Mouse (Mus musculus) MEL (cell line): Measurements from ENCODE around the gene Srsf7. TPM values are rescaled to one million over a fixed set of nuclear protein-coding genes. Genes with fewer than 3 reads are reported as not detected.

Experiments used
- DNase-seq: peaks from one replicate; pipeline ENCODE4 v3.0.0; 2011; ENCODE audit warnings: low read depth, low spot score
- H3K27ac ChIP-seq: 2 replicates; pipeline ENCODE4 v1.5.1; 2012; ENCODE audit warnings: low read depth, mild to moderate bottlenecking, control low read depth, low read length, moderate library complexity; ENCODE audit not compliant: control insufficient read depth
- H3K27me3 ChIP-seq, 2 experiments: fragments of 150-350 bp in 1 of 2; sonication (generic) in 1 of 2; 2 replicates each; pipeline ENCODE4 v1.6.1; 2012; ENCODE audit warnings: low read length in 2 of 2, mild to moderate bottlenecking in 2 of 2, improper control_type of control experiment in 1 of 2, moderate library complexity in 1 of 2; ENCODE audit not compliant: insufficient read depth in 2 of 2, control insufficient read depth in 1 of 2
- H3K36me3 ChIP-seq, 2 experiments: 2 replicates each; pipeline ENCODE4 v1.6.1; 2012 to 2014; ENCODE audit warnings: low read length in 2 of 2, improper control_type of control experiment in 1 of 2, inconsistent platforms in 1 of 2, mild to moderate bottlenecking in 1 of 2; ENCODE audit not compliant: insufficient read depth in 2 of 2, control insufficient read depth in 1 of 2
- H3K4me1 ChIP-seq, 2 experiments: fragments of 150-350 bp in 1 of 2; sonication (generic) in 1 of 2; 2 replicates each; pipeline ENCODE4 v1.6.1; 2012; ENCODE audit warnings: low read length in 2 of 2, improper control_type of control experiment in 1 of 2, mild to moderate bottlenecking in 1 of 2; ENCODE audit not compliant: insufficient read depth in 2 of 2, control insufficient read depth in 1 of 2
- H3K4me3 ChIP-seq, 2 experiments: fragments of 150-350 bp in 1 of 2; sonication (generic) in 1 of 2; 2 replicates each; pipeline ENCODE4 v1.5.1; 2012; ENCODE audit warnings: low read depth in 2 of 2, low read length in 2 of 2, mild to moderate bottlenecking in 2 of 2, moderate library complexity in 2 of 2, control low read depth in 1 of 2, improper control_type of control experiment in 1 of 2; ENCODE audit not compliant: control insufficient read depth in 1 of 2, insufficient read depth in 1 of 2
- H3K79me2 ChIP-seq: 2 replicates; pipeline ENCODE4 v1.6.1; 2012; ENCODE audit warnings: mild to moderate bottlenecking, low read length, moderate library complexity; ENCODE audit not compliant: control insufficient read depth, poor library complexity, insufficient read depth
- H3K9ac ChIP-seq: 2 replicates; pipeline ENCODE4 v1.6.1; 2012; ENCODE audit warnings: low read depth, mild to moderate bottlenecking, control low read depth, low read length, moderate library complexity; ENCODE audit not compliant: control insufficient read depth, poor library complexity, severe bottlenecking
- H3K9me3 ChIP-seq: fragments of 150-350 bp; sonication (generic); replicated peaks from 2 replicates; pipeline ENCODE4 v1.6.1; 2012; ENCODE audit warnings: mild to moderate bottlenecking, low read length, improper control_type of control experiment, moderate library complexity; ENCODE audit not compliant: insufficient read depth
- CHD1 ChIP-seq: IDR thresholded peaks from 2 replicates; pipeline ENCODE4 v1.6.1; 2012; ENCODE audit warnings: low read depth, mild to moderate bottlenecking, inconsistent platforms, low read length, improper control_type of control experiment
- CHD2 ChIP-seq: IDR thresholded peaks from 2 replicates; pipeline ENCODE4 v1.6.1; 2011; ENCODE audit warnings: low read length, improper control_type of control experiment
- E2F4 ChIP-seq: IDR thresholded peaks from 2 replicates; pipeline ENCODE4 v1.6.1; 2011; ENCODE audit warnings: low read depth, low read length, improper control_type of control experiment, borderline replicate concordance
- ELF1 ChIP-seq: IDR thresholded peaks from 2 replicates; pipeline ENCODE4 v1.6.1; 2014; ENCODE audit warnings: low read depth, mild to moderate bottlenecking, inconsistent platforms, low read length, improper control_type of control experiment, moderate library complexity
- EP300 ChIP-seq, 2 experiments: IDR thresholded peaks; 2 replicates each; pipeline ENCODE4 v1.6.1; 2011; ENCODE audit warnings: improper control_type of control experiment in 2 of 2, low read length in 2 of 2, low read depth in 1 of 2, mild to moderate bottlenecking in 1 of 2
- ETS1 ChIP-seq: IDR thresholded peaks from 2 replicates; pipeline ENCODE4 v1.6.1; 2012; ENCODE audit warnings: low read depth, mild to moderate bottlenecking, inconsistent platforms, low read length, improper control_type of control experiment, moderate library complexity
- GABPA ChIP-seq: IDR thresholded peaks from 2 replicates; pipeline ENCODE4 v1.6.1; 2012; ENCODE audit warnings: low read depth, mild to moderate bottlenecking, inconsistent platforms, low read length, improper control_type of control experiment, moderate library complexity
- GATA1 ChIP-seq: IDR thresholded peaks from 2 replicates; pipeline ENCODE4 v1.6.1; 2011; ENCODE audit warnings: low read depth, low read length, improper control_type of control experiment
- HCFC1 ChIP-seq: IDR thresholded peaks from 2 replicates; pipeline ENCODE4 v1.6.1; 2012; ENCODE audit warnings: low read depth, mild to moderate bottlenecking, inconsistent platforms, low read length, improper control_type of control experiment, moderate library complexity
- JUND ChIP-seq: IDR thresholded peaks from 2 replicates; pipeline ENCODE4 v1.6.1; 2011; ENCODE audit warnings: low read depth, mild to moderate bottlenecking, improper control_type of control experiment, low read length
- KAT2A ChIP-seq: conservative IDR thresholded peaks from 2 replicates; pipeline ENCODE4 v1.6.1; 2012; ENCODE audit warnings: low read depth, low read length, improper control_type of control experiment, inconsistent platforms
- MAFK ChIP-seq: IDR thresholded peaks from 2 replicates; pipeline ENCODE4 v1.6.1; 2011; ENCODE audit warnings: low read depth, mild to moderate bottlenecking, low read length, improper control_type of control experiment, borderline replicate concordance
- MAX ChIP-seq: IDR thresholded peaks from 2 replicates; pipeline ENCODE4 v1.6.1; 2011; ENCODE audit warnings: low read length, improper control_type of control experiment
- MAZ ChIP-seq: IDR thresholded peaks from 2 replicates; pipeline ENCODE4 v1.6.1; 2012; ENCODE audit warnings: low read depth, mild to moderate bottlenecking, inconsistent platforms, low read length, improper control_type of control experiment
- MEF2A ChIP-seq: IDR thresholded peaks from 2 replicates; pipeline ENCODE4 v1.6.1; 2014; ENCODE audit warnings: low read depth, mild to moderate bottlenecking, inconsistent platforms, low read length, improper control_type of control experiment; ENCODE audit not compliant: poor library complexity, insufficient replicate concordance, severe bottlenecking; ENCODE audit errors: extremely low read depth
- MYB ChIP-seq: IDR thresholded peaks from 2 replicates; pipeline ENCODE4 v1.6.1; 2011; ENCODE audit warnings: mild to moderate bottlenecking, low read depth, low read length, improper control_type of control experiment
- MYC ChIP-seq: IDR thresholded peaks from 2 replicates; pipeline ENCODE4 v1.6.1; 2011; ENCODE audit warnings: low read depth, mild to moderate bottlenecking, low read length, improper control_type of control experiment, moderate library complexity
- NELFE ChIP-seq: IDR thresholded peaks from 2 replicates; pipeline ENCODE4 v1.6.1; 2011; ENCODE audit warnings: low read depth, low read length, improper control_type of control experiment
- NRF1 ChIP-seq: IDR thresholded peaks from 2 replicates; pipeline ENCODE4 v1.6.1; 2014; ENCODE audit warnings: low read depth, mild to moderate bottlenecking, inconsistent platforms, low read length, improper control_type of control experiment, moderate library complexity; ENCODE audit not compliant: poor library complexity, insufficient read depth, severe bottlenecking
- POLR2A ChIP-seq, 2 experiments: IDR thresholded peaks; 2 replicates each; pipeline ENCODE4 v1.6.1; 2011 to 2012; ENCODE audit warnings: low read length in 2 of 2, mild to moderate bottlenecking in 2 of 2, control low read depth in 1 of 2, improper control_type of control experiment in 1 of 2, low read depth in 1 of 2, moderate library complexity in 1 of 2; ENCODE audit not compliant: control insufficient read depth in 1 of 2, insufficient read depth in 1 of 2, poor library complexity in 1 of 2
- POLR2AphosphoS2 ChIP-seq: IDR thresholded peaks from 2 replicates; pipeline ENCODE4 v1.6.1; 2011; ENCODE audit warnings: low read length, improper control_type of control experiment
- POLR2AphosphoS5 ChIP-seq: IDR thresholded peaks from 2 replicates; pipeline ENCODE4 v1.6.1; 2012; ENCODE audit warnings: low read depth, borderline replicate concordance, mild to moderate bottlenecking, inconsistent platforms, low read length, moderate library complexity, mixed read lengths
- RCOR1 ChIP-seq: IDR thresholded peaks from 2 replicates; pipeline ENCODE4 v1.6.1; 2012; ENCODE audit warnings: low read depth, mild to moderate bottlenecking, inconsistent platforms, low read length, improper control_type of control experiment
- SIN3A ChIP-seq: IDR thresholded peaks from 2 replicates; pipeline ENCODE4 v1.6.1; 2012; ENCODE audit warnings: low read length, improper control_type of control experiment, inconsistent platforms
- SMC3 ChIP-seq: IDR thresholded peaks from 2 replicates; pipeline ENCODE4 v1.6.1; 2011; ENCODE audit warnings: low read depth, low read length, improper control_type of control experiment
- TAL1 ChIP-seq: IDR thresholded peaks from 2 replicates; pipeline ENCODE4 v1.6.1; 2012; ENCODE audit warnings: mild to moderate bottlenecking, inconsistent platforms, low read length, moderate library complexity, mixed read lengths
- TBP ChIP-seq: IDR thresholded peaks from 2 replicates; pipeline ENCODE4 v1.8.0; 2011; ENCODE audit warnings: low read depth, low read length, improper control_type of control experiment
- TCF12 ChIP-seq: IDR thresholded peaks from 2 replicates; pipeline ENCODE4 v1.6.1; 2014; ENCODE audit warnings: low read depth, mild to moderate bottlenecking, inconsistent platforms, low read length, improper control_type of control experiment, moderate library complexity
- UBTF ChIP-seq: IDR thresholded peaks from 2 replicates; pipeline ENCODE4 v1.6.1; 2012; ENCODE audit warnings: low read depth, mild to moderate bottlenecking, inconsistent platforms, low read length, improper control_type of control experiment, moderate library complexity, borderline replicate concordance; ENCODE audit not compliant: insufficient read depth
- USF1 ChIP-seq: IDR thresholded peaks from 2 replicates; pipeline ENCODE4 v1.6.1; 2014; ENCODE audit warnings: low read depth, mild to moderate bottlenecking, inconsistent platforms, low read length, improper control_type of control experiment, moderate library complexity
- USF2 ChIP-seq, 2 experiments: IDR thresholded peaks; 2 replicates each; pipeline ENCODE4 v1.6.1; 2011 to 2012; ENCODE audit warnings: improper control_type of control experiment in 2 of 2, low read length in 2 of 2, borderline replicate concordance in 1 of 2, inconsistent platforms in 1 of 2, low read depth in 1 of 2, mild to moderate bottlenecking in 1 of 2; ENCODE audit not compliant: insufficient read depth in 1 of 2
- ZKSCAN1 ChIP-seq: IDR thresholded peaks from 2 replicates; pipeline ENCODE4 v1.6.1; 2012; ENCODE audit warnings: low read depth, mild to moderate bottlenecking, inconsistent platforms, low read length, improper control_type of control experiment, moderate library complexity
- ZMIZ1 ChIP-seq: IDR thresholded peaks from 2 replicates; pipeline ENCODE4 v1.6.1; 2012; ENCODE audit warnings: low read depth, mild to moderate bottlenecking, inconsistent platforms, low read length, improper control_type of control experiment, moderate library complexity
- ZNF384 ChIP-seq: IDR thresholded peaks from 2 replicates; pipeline ENCODE4 v1.6.1; 2012; ENCODE audit warnings: low read depth, mild to moderate bottlenecking, inconsistent platforms, low read length, improper control_type of control experiment
- polyA plus RNA-seq, 2 experiments: library from polyadenylated mRNA; stranded (reverse) in 1 of 2; unstranded in 1 of 2; fragments of >175 nt in 1 of 2; fragments of >200 nt in 1 of 2; gene quantifications; 2 replicates each; pipeline versions ENCODE4 v1.2.1 to v1.2.4; 2012; ENCODE audit warnings: low replicate concordance in 2 of 2, low read depth in 1 of 2; ENCODE audit not compliant: insufficient read length in 2 of 2, insufficient read depth in 1 of 2, missing spikeins in 1 of 2
- total RNA-seq: library from RNA; depleted of rRNA; stranded (reverse); fragments of 300-350 nt; gene quantifications from 2 replicates; pipeline ENCODE4 v1.2.3, GENCODE M21; 2012; rRNA removed

Srsf7 gene
- total RNA-seq (419 and 425 TPM in 2 replicates), polyA plus RNA-seq (100 to 1,000 TPM in 1 of 2 experiments, not detected in 1; 399 TPM)

GRCm38 (mm10) chr17:80206671-80207581 is at the start of gene Srsf7, which contains the start of gene Ttc39d:
Gene Srsf7, minus strand, starts transcription at chr17:80207307.
Gene Ttc39d, plus strand, starts transcription at chr17:80207460.
- H3K4me3 ChIP-seq, result peak within 1 kb of the TSS; percentile 79 to 98
- peaks cover 0 to 10% of the 10 kb centered on the region in 2 experiments; a peak in 3 of 4 replicates for H3K4me1 ChIP-seq
- H3K9ac ChIP-seq, result peak within 1 kb of the TSS; percentile 100
- peaks cover 36 to 37% of the 10 kb centered on the region in 2 experiments for H3K36me3 ChIP-seq
- no peaks in the 10 kb centered on the region for H3K9me3 ChIP-seq
- H3K27ac ChIP-seq, result peak within 1 kb of the TSS; percentile 96
- no peaks in the 10 kb centered on the region for H3K27me3 ChIP-seq
- peaks cover 30% of the 10 kb centered on the region for H3K79me2 ChIP-seq
- DNase-seq, result peak; percentile 99
- TF ChIP-seq MAX (peak; percentile 82), TCF12 (peak; percentile 63; the same call in 1 of the 2 replicates), E2F4 (peak; percentile 92), POLR2AphosphoS2 (peak; percentile 100), USF2 (IDR thresholded peaks at IDR 0.05; ENCODE audit: borderline replicate concordance in 1 of 2, insufficient read depth in 1 of 2, low read depth in 1 of 2, low read length in 2 of 2) (no peak), POLR2A (IDR thresholded peaks at IDR 0.05; ENCODE audit: control insufficient read depth in 1 of 2, insufficient read depth in 1 of 2, low read depth in 1 of 2, low read length in 2 of 2, poor library complexity in 1 of 2) (peak; percentile 100), USF1 (no peak), NELFE (peak; percentile 100), RCOR1 (no peak), SIN3A (peak; percentile 94), GATA1 (no peak), MYB (peak; percentile 98), ZKSCAN1 (no peak), CHD1 (peak; percentile 72; the same call in 1 of the 2 replicates), SMC3 (no peak), HCFC1 (peak; percentile 84), KAT2A (peak; percentile 85), GABPA (no peak), MYC (peak; percentile 92), NRF1 (peak; percentile 87), EP300 (IDR thresholded peaks at IDR 0.05; ENCODE audit: low read depth in 1 of 2, low read length in 2 of 2) (peak in 1 of 2 experiments; percentile 8; a peak in 1 of 4 replicates), UBTF (no peak), MAZ (peak; percentile 91), CHD2 (no peak), ELF1 (peak; percentile 93), JUND (no peak), ETS1 (peak; percentile 69; the same call in 1 of the 2 replicates), ZMIZ1 (peak; percentile 100), TAL1 (no peak), POLR2AphosphoS5 (peak; percentile 99; the same call in 1 of the 2 replicates), MEF2A (no peak), TBP (peak; percentile 98), MAFK (no peak), ZNF384 (no peak)
